Mouse (Mus musculus): ENCODE measurements around the gene Fam168a. TPM values are rescaled to one million over a fixed set of nuclear protein-coding genes. Genes with fewer than 3 reads are reported as not detected.
"Not testable (repeated sequence)": the region's sequence is repeated elsewhere in the genome, so short reads cannot be mapped to it uniquely, and the experiment has no call there.

The Fam168a gene
- total RNA-seq, 4 experiments from 2014 or later: 46.7 to 75.8 (median 55.1) TPM

- no peak for DNase-seq
Observed at GRCm38 (mm10) chr7:100706883-100707480, 547 bp downstream of the Fam168a start.

GRCm38 (mm10) chr7:100718741-100719140, 12.3 kb downstream of the Fam168a start:
- no peak for DNase-seq

GRCm38 (mm10) chr7:100722268-100722667, 15.8 kb downstream of the Fam168a start:
- DNase-seq: no peak

- DNase-seq: no peak
Observed at GRCm38 (mm10) chr7:100723453-100724294, 17.2 kb downstream of the Fam168a start.

- no peak for DNase-seq
Observed at GRCm38 (mm10) chr7:100727538-100728085, 21.2 kb downstream of the Fam168a start.

- DNase-seq: no peak
Observed at GRCm38 (mm10) chr7:100729778-100730177, 23.3 kb downstream of the Fam168a start.

- no peak for DNase-seq
Observed at GRCm38 (mm10) chr7:100732341-100733050, 26.1 kb downstream of the Fam168a start.

- no peak for DNase-seq
Observed at GRCm38 (mm10) chr7:100733051-100733813, 26.8 kb downstream of the Fam168a start.

GRCm38 (mm10) chr7:100734201-100734600, 27.8 kb downstream of the Fam168a start:
- DNase-seq: no peak

- DNase-seq: not testable (repeated sequence)
Observed at GRCm38 (mm10) chr7:100734905-100735304, 28.5 kb downstream of the Fam168a start.

- no peak for DNase-seq
Observed at GRCm38 (mm10) chr7:100736131-100736530, 29.7 kb downstream of the Fam168a start.

- DNase-seq: no peak
Observed at GRCm38 (mm10) chr7:100744372-100744771, 37.9 kb downstream of the Fam168a start.

GRCm38 (mm10) chr7:100750101-100750500, 43.7 kb downstream of the Fam168a start:
- DNase-seq: no peak

GRCm38 (mm10) chr7:100758718-100759117, 52.3 kb downstream of the Fam168a start:
- no peak for DNase-seq

GRCm38 (mm10) chr7:100762726-100763125, 56.3 kb downstream of the Fam168a start:
- DNase-seq: no peak

GRCm38 (mm10) chr7:100767568-100767967, 61.1 kb downstream of the Fam168a start:
- DNase-seq: no peak

GRCm38 (mm10) chr7:100768009-100768408, 61.6 kb downstream of the Fam168a start:
- DNase-seq: no peak

GRCm38 (mm10) chr7:100769534-100770083, 63.2 kb downstream of the Fam168a start:
- no peak for DNase-seq

- no peak for DNase-seq
Observed at GRCm38 (mm10) chr7:100770669-100771341, 64.4 kb downstream of the Fam168a start.

GRCm38 (mm10) chr7:100774189-100774588, 67.8 kb downstream of the Fam168a start:
- no peak for DNase-seq

GRCm38 (mm10) chr7:100775810-100776209, 69.4 kb downstream of the Fam168a start:
- DNase-seq: no peak
